Mouse (Mus musculus): Measurements from ENCODE around the gene Pdcd6.

Gene Pdcd6

GRCm38 (mm10) chr13:74317170-74317849 lies at the start of gene Pdcd6:
TSS of gene Pdcd6 (minus strand) at chr13:74317580.
- DNase-seq, result peak; percentile 94

GRCm38 (mm10) chr13:74363859-74364235 lies 46.5 kb upstream of the Pdcd6 start, which contains the start of gene Lrrc14b:
TSS of gene Lrrc14b (minus strand) at chr13:74364005.
- no peak for DNase-seq

GRCm38 (mm10) chr13:74363176-74363858 lies 45.9 kb upstream of the Pdcd6 start:
- DNase-seq, result peak; percentile 50

GRCm38 (mm10) chr13:74362218-74362617 lies 44.8 kb upstream of the Pdcd6 start:
- no peak for DNase-seq

- DNase-seq, result no peak
These were observed 39.1 kb upstream of the Pdcd6 start for GRCm38 (mm10) chr13:74356491-74356890.

GRCm38 (mm10) chr13:74350435-74350906 lies 33.1 kb upstream of the Pdcd6 start:
- DNase-seq, result no peak

- peak; percentile 96 for DNase-seq
These were observed 32.4 kb upstream of the Pdcd6 start, which contains the start of the genes Sdha and Ccdc127 for GRCm38 (mm10) chr13:74349566-74350434. TSS of gene Sdha (minus strand) at chr13:74350280. TSS of gene Ccdc127 (plus strand) at chr13:74350309.

GRCm38 (mm10) chr13:74341036-74341435 lies 23.7 kb upstream of the Pdcd6 start:
- peak; percentile 24 for DNase-seq

- DNase-seq, result no peak
These were observed 11.9 kb upstream of the Pdcd6 start for GRCm38 (mm10) chr13:74329321-74329720.

GRCm38 (mm10) chr13:74316789-74317169 lies 601 bp downstream of the Pdcd6 start:
- DNase-seq, result no peak

- DNase-seq, result no peak
These were observed 994 bp downstream of the Pdcd6 start for GRCm38 (mm10) chr13:74316386-74316785.

- DNase-seq, result no peak
These were observed 2.8 kb downstream of the Pdcd6 start for GRCm38 (mm10) chr13:74314616-74315015.

- no peak for DNase-seq
These were observed 11.6 kb downstream of the Pdcd6 start for GRCm38 (mm10) chr13:74305780-74306179.

GRCm38 (mm10) chr13:74305380-74305779 lies 12.0 kb downstream of the Pdcd6 start:
- DNase-seq, result no peak

- DNase-seq, result no peak
These were observed 15.0 kb downstream of the Pdcd6 start for GRCm38 (mm10) chr13:74302050-74303037.

- no peak for DNase-seq
These were observed 15.8 kb downstream of the Pdcd6 start for GRCm38 (mm10) chr13:74301607-74301984.

GRCm38 (mm10) chr13:74300925-74301606 lies 16.3 kb downstream of the Pdcd6 start:
- DNase-seq, result peak; percentile 73

- no peak for DNase-seq
These were observed 21.0 kb downstream of the Pdcd6 start for GRCm38 (mm10) chr13:74296376-74296775.

- peak; percentile 19 for DNase-seq
These were observed 25.2 kb downstream of the Pdcd6 start, which contains the start of gene Ahrr for GRCm38 (mm10) chr13:74292167-74292566. TSS of gene Ahrr (minus strand) at chr13:74292331.

GRCm38 (mm10) chr13:74289646-74290045 lies 27.7 kb downstream of the Pdcd6 start:
- no peak for DNase-seq

GRCm38 (mm10) chr13:74282299-74282698 lies 35.1 kb downstream of the Pdcd6 start:
- DNase-seq, result no peak
